Mouse (Mus musculus) right cerebral cortex, postnatal 36 days (tissue): ENCODE data around the gene Ifngr2.
"Not testable (repeated sequence)": the region's sequence is repeated elsewhere in the genome, so short reads cannot be mapped to it uniquely, and the experiment has no call there.

Experiments used
- DNase-seq, 2 experiments: peaks; one replicate each; pipeline ENCODE4 v3.0.0; 2022; ENCODE audit warnings: low spot score in 2 of 2, mixed read lengths in 1 of 2

Ifngr2 gene

DNA sequence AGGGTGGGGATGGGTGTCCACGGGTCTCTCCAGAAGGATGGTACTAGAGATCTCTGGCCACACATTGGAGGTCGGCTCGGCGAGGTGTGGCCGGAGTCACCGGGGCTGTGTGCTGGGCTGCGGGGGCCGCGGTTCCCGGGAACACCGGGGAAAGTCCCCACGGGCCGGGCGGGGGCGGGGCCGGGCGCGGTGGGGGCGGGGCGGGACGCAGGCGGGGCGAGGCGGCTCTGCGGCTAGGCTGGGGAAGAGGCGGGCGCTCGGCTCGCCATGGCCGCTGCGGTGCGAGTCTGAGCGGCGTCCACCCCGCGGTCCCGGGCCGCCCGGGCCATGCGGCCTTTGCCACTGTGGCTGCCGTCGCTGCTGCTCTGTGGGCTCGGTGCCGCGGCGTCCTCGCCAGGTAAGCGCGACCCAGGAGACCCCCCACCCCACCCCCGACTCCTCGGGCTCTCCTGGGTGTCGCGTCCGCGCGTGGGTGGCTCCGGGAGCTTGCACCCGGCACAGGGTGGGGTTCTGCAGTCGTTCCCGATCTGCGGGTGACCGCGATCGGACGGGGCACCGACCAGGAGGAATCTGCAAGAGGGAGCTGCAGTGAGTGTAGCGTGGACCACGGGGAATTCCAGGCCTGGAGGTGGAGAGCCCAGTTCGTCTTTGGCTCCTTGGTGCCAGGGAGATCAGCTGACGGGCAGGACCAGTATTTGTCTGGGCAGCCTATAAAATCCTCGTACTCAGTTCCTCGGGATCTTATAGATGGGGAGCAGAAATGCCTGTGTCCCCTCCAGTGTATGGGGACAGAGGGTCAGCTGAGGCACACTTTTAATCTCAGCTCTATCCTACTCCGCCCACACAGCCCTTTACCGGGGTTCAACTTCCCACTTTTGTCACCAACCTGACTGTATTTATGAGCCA lies at the start of gene Ifngr2:
Gene Ifngr2, plus strand, starts transcription at position 237 of the 906 bp plus-strand sequence.
- peak in 1 of 2 experiments; percentile 22 for DNase-seq

DNA sequence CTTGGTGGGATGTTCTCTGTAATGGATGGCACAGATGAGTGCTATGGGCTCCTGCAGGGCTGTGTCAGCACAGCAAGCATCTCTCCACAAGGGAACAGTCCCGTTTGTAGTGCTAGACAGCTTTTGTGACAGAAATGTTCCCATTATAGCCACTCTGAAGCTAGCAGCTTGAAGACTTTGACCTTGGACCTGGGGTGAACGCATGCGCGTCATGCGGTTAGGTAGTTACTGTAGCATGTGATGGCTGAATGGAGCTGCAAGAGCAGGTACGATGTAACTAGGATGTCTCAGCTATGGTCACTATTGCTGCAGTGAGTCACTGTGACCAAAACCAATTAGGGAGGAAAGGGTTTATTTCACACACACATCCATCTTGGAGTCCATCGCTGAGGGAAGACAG lies 48.8 kb upstream of the Ifngr2 start:
- no peak for DNase-seq

- no peak for DNase-seq
These were observed 42.2 kb upstream of the Ifngr2 start for GRCm38 (mm10) chr16:91504701-91505100.

DNA sequence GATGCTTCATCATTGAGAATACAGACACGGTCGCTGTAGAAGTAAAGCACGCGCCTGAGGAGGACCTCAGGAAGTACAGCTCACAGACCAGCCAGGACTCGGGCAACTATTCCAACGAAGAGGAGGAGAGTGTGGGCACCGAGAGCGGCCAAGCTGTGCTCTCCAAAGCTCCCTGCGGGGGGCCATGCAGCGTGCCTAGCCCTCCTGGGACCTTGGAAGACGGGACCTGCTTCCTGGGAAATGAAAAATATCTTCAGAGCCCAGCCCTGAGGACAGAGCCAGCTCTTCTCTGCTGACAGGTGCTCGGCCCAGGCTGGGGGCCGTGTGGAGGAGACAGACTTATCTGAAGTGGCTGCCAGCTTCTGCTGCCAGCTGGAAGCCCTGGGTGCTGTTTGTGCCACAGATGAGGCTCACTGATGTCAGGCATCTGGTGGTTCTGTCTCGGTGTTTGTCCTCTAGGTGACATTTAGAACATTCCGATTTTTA lies 41.7 kb upstream of the Ifngr2 start:
- no peak for DNase-seq

- no peak for DNase-seq
These were observed 40.5 kb upstream of the Ifngr2 start for GRCm38 (mm10) chr16:91506396-91506795.

GRCm38 (mm10) chr16:91512161-91512787 lies 34.6 kb upstream of the Ifngr2 start:
- DNase-seq: peak; percentile 55 to 67

GRCm38 (mm10) chr16:91513099-91513498 lies 33.8 kb upstream of the Ifngr2 start:
- no peak for DNase-seq

- no peak for DNase-seq
These were observed 29.9 kb upstream of the Ifngr2 start for GRCm38 (mm10) chr16:91517020-91517419.

DNA sequence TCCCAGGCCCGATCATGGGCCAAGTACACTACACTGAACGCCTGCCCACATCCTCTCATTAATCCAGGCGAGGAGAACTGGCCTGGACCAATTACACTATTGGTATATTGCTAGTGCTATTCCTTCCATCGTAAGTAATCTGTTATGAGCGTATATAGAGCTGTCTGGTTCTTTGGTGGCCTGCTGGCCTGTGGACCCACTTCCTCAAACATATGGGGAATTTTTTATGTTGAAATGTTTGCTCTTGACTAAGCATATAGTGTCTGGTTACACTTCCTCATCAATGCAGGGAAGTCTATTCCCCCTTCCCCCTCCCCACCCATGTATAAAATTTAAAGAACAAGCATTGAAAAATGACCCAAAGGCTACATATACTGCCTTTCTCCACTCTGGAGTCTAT lies 24.8 kb upstream of the Ifngr2 start:
- DNase-seq: no peak

GRCm38 (mm10) chr16:91522479-91523309 lies 24.2 kb upstream of the Ifngr2 start:
- no peak for DNase-seq

- no peak for DNase-seq
These were observed 22.7 kb upstream of the Ifngr2 start for GRCm38 (mm10) chr16:91524206-91524605.

GRCm38 (mm10) chr16:91526274-91526673 lies 20.6 kb upstream of the Ifngr2 start:
- no peak for DNase-seq

GRCm38 (mm10) chr16:91527051-91527450 lies 19.8 kb upstream of the Ifngr2 start:
- no peak for DNase-seq

DNA sequence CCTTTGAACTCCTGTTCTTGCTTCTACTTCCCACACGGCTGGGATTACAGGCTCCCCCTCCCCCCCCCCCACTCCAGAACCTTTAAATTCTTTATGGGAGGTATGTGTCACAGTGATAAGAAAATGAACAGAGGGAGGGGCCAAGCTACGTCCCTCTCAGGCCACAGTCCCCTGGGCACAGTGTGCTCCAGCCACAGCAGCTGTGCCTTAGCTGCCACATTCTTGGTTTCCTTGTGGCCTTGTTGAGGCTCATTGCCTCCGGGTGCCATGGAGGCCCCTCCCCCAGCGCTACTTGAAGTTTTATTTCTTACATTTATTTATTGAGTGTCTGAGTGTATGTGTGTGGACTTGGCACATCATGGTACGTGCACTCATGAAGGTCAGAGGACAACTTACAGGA lies 19.4 kb upstream of the Ifngr2 start:
- no peak for DNase-seq

DNA sequence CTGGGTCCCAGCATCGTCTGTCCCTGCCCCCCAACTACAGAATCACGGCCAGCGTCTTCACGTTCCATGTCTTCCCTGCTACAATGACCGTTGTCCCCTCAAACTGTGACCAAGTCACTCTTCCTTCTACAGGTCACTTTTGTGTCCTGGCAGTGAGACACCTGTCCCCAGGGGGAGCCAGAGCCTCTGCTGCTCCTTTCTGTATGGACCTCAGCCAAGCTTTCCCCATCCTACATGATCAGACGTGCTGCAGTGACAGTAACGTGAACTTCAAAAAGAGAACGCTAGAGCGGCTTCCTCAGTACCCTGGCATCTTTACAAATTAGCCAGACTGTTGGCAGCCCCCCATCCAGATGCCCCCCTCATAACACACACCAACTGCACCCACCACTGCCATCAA lies 18.3 kb upstream of the Ifngr2 start:
- DNase-seq: no peak

GRCm38 (mm10) chr16:91530830-91531229 lies 16.0 kb upstream of the Ifngr2 start:
- not testable (repeated sequence) for DNase-seq

DNA sequence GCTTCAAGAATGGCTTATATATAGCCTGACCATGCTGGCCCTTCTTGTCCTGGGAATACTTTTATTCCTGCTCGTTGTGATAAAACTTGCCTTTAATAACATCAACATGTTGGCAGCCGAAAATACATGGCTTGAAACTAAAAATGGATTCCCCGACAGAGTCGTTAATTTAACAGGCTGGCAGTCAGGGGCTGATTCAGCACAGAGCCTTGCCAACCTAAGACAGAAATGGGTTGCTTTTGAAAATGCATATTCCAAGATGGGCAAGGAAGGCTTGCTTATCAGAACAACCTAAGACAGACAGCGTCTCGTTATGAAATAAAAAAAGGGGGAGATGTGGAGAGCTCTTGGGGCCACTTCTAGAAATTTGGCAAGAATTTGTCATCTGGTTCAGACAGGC lies 15.0 kb upstream of the Ifngr2 start:
- no peak for DNase-seq

- no peak for DNase-seq
These were observed 14.4 kb upstream of the Ifngr2 start for GRCm38 (mm10) chr16:91532429-91532828.

DNA sequence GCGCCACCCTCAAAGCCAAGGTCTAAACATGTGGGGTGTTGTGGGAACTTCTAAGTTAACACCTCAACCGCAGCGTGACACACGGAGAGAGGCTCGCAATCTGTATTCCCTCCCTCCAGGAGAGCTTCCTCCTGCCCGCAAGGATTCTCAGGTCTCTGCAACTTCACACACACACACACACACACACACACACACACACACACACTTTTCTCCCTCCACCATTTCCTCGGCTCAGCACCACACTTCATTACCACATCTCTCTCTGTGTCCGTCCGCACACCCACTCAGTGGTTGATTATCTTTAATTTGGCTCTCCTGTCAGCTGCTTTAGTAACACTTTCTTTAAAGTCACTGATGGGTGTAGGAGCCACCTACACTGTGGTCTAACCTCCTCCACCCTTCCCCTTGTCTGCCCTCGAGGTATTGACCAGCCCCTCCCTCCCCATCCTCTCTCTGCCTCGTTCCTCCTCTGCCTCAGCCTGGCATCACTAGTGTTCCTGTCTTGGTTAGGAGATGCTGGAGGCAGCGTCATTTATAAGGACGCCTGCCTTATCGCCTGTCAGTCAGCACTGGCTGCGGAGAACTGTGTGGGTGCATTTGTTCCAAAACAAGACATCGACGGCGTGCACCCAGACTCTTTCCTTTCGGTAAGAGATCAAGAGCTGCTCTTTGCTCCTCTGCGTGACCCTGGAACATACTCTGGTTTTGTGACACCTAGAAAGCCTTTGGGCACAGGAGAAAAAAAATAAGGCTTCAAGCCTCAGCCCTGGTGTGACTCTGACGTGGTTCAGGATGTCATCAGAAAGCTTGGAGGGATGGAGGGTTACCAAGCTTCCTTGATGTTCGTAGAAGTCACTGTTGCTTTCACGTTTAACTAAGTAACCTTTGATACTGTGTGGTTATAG lies 13.5 kb upstream of the Ifngr2 start:
- peak in 1 of 2 experiments; percentile 25 for DNase-seq

- DNase-seq: no peak
These were observed 12.4 kb upstream of the Ifngr2 start for GRCm38 (mm10) chr16:91534477-91534876.

DNA sequence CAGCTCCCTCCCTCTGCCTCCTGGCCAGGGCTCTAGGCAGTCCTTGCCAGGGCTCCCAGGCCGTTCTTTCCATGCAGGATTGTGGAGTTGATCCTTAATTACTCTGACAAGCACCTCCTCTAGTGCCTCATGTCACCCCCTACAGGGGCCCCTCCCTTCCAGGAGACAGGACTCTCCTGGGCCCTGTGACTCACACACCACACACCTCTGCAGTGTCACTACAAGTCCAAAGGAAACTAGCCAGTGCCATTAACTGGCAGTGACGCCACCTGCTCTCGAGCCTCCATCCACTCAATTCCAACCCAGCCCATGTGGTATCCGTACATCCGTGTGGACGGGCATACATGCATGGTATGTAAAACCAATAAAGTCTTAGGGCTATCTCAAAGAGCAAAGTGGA lies 12.0 kb upstream of the Ifngr2 start:
- DNase-seq: no peak
